Mouse (Mus musculus): Measurements from ENCODE around the gene Atg7.

Gene Atg7

GRCm38 (mm10) chr6:114714654-114715053, 71.8 kb downstream of the Atg7 start:
- no peak for TF ChIP-seq GATA4 (IDR thresholded peaks at IDR 0.05; ENCODE audit: insufficient replicate concordance, low read length)

GRCm38 (mm10) chr6:114715289-114716030, 72.6 kb downstream of the Atg7 start:
- TF ChIP-seq GATA4 (IDR thresholded peaks at IDR 0.05; ENCODE audit: insufficient replicate concordance, low read length), result no peak

GRCm38 (mm10) chr6:114719100-114719499, 76.2 kb downstream of the Atg7 start:
- TF ChIP-seq GATA4 (IDR thresholded peaks at IDR 0.05; ENCODE audit: insufficient replicate concordance, low read length), result no peak

GRCm38 (mm10) chr6:114719665-114720064, 76.8 kb downstream of the Atg7 start:
- TF ChIP-seq GATA4 (IDR thresholded peaks at IDR 0.05; ENCODE audit: insufficient replicate concordance, low read length), result no peak

GRCm38 (mm10) chr6:114722046-114722445, 79.1 kb downstream of the Atg7 start:
- no peak for TF ChIP-seq GATA4 (IDR thresholded peaks at IDR 0.05; ENCODE audit: insufficient replicate concordance, low read length)

GRCm38 (mm10) chr6:114723925-114724324, 81.0 kb downstream of the Atg7 start:
- no peak for TF ChIP-seq GATA4 (IDR thresholded peaks at IDR 0.05; ENCODE audit: insufficient replicate concordance, low read length)

GRCm38 (mm10) chr6:114724351-114724750, 81.5 kb downstream of the Atg7 start:
- no peak for TF ChIP-seq GATA4 (IDR thresholded peaks at IDR 0.05; ENCODE audit: insufficient replicate concordance, low read length)

GRCm38 (mm10) chr6:114725147-114725575, 82.3 kb downstream of the Atg7 start:
- no peak for TF ChIP-seq GATA4 (IDR thresholded peaks at IDR 0.05; ENCODE audit: insufficient replicate concordance, low read length)

GRCm38 (mm10) chr6:114726681-114727080, 83.8 kb downstream of the Atg7 start:
- TF ChIP-seq GATA4 (IDR thresholded peaks at IDR 0.05; ENCODE audit: insufficient replicate concordance, low read length), result no peak

- TF ChIP-seq GATA4 (IDR thresholded peaks at IDR 0.05; ENCODE audit: insufficient replicate concordance, low read length), result no peak
These were observed 90.3 kb downstream of the Atg7 start for GRCm38 (mm10) chr6:114733156-114733555.

- TF ChIP-seq GATA4 (IDR thresholded peaks at IDR 0.05; ENCODE audit: insufficient replicate concordance, low read length), result no peak
These were observed 90.8 kb downstream of the Atg7 start for GRCm38 (mm10) chr6:114733681-114734080.

- no peak for TF ChIP-seq GATA4 (IDR thresholded peaks at IDR 0.05; ENCODE audit: insufficient replicate concordance, low read length)
These were observed 92.2 kb downstream of the Atg7 start for GRCm38 (mm10) chr6:114735054-114735453.

- TF ChIP-seq GATA4 (IDR thresholded peaks at IDR 0.05; ENCODE audit: insufficient replicate concordance, low read length), result no peak
These were observed 93.5 kb downstream of the Atg7 start for GRCm38 (mm10) chr6:114736355-114736754.

- TF ChIP-seq GATA4 (IDR thresholded peaks at IDR 0.05; ENCODE audit: insufficient replicate concordance, low read length), result no peak
These were observed 94.3 kb downstream of the Atg7 start for GRCm38 (mm10) chr6:114737181-114737580.

- no peak for TF ChIP-seq GATA4 (IDR thresholded peaks at IDR 0.05; ENCODE audit: insufficient replicate concordance, low read length)
These were observed 95.2 kb downstream of the Atg7 start for GRCm38 (mm10) chr6:114737931-114738759.

- no peak for TF ChIP-seq GATA4 (IDR thresholded peaks at IDR 0.05; ENCODE audit: insufficient replicate concordance, low read length)
These were observed 95.8 kb downstream of the Atg7 start for GRCm38 (mm10) chr6:114738760-114739112.
